Mouse (Mus musculus) erythroblast, adult 5-6 weeks (primary cell): ENCODE results near the gene Olfr150. TPM values are rescaled to one million over a fixed set of nuclear protein-coding genes. Genes with fewer than 3 reads are reported as not detected.
"Not testable (repeated sequence)": the region's sequence is repeated elsewhere in the genome, so short reads cannot be mapped to it uniquely, and the experiment has no call there.

Experiments used
- ATAC-seq: replicated peaks from 2 replicates; pipeline ENCODE4 v1.8.0; 2016; ENCODE audit warnings: moderate number of reproducible peaks, mild to moderate bottlenecking, moderate TSS enrichment, inconsistent platforms; ENCODE audit not compliant: poor library complexity, low FRiP score, severe bottlenecking
- total RNA-seq, 2 experiments: library from RNA; stranded (forward) in 1 of 2; stranded (reverse) in 1 of 2; fragments of 150-400 nt in 1 of 2; fragments of 200-764, 138-1000 nt in 1 of 2; gene quantifications; 2 replicates each; pipeline versions ENCODE4 v1.2.3 to v1.2.4; 2015 to 2017; ENCODE audit warnings: low replicate concordance in 2 of 2

Gene Olfr150
- total RNA-seq (2015; ENCODE audit: low replicate concordance) (not detected in 2 replicates), total RNA-seq (2017; ENCODE audit: low replicate concordance) (not detected in 2 replicates)

DNA sequence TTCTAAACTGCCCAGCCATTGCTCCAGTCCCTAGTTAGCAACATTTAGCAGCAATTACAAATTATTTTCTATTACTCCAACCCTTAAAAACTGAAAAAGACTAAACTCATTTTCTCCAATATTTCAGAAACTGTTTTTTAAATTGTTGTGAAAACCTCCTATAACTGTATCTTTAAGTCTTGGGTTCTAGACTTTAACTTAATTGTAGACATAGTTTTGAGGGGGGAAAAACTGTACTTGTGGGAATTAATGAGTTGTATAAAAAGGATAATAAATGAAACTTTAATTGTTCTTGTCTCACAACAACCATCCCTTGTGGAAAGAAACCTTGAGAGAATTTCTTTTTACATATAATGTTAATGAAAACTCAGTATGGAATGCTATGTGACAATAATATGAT, at the start of gene Olfr150:
Gene Olfr150 (plus strand): TSS at position 301 of the 400 bp plus-strand sequence.
- no peak for ATAC-seq

DNA sequence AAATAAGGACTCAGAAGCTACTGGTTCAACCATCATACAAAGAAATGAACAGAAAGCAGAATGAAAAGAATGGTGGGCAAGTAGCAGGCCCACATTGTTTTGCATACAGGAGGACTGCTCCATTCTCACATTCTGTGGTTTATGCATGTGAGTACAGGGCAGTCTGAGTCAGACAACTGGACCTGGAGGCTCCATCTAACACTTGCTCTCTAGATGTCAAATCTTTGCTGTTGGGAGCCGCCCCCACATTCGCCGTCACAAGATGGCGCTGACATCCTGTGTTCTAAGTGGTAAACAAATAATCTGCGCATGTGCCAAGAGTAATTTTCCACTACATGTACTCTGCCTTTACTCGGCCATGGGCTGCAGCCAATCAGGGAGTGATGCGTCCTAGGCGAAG, 29.7 kb upstream of the Olfr150 start:
- not testable (repeated sequence) for ATAC-seq

DNA sequence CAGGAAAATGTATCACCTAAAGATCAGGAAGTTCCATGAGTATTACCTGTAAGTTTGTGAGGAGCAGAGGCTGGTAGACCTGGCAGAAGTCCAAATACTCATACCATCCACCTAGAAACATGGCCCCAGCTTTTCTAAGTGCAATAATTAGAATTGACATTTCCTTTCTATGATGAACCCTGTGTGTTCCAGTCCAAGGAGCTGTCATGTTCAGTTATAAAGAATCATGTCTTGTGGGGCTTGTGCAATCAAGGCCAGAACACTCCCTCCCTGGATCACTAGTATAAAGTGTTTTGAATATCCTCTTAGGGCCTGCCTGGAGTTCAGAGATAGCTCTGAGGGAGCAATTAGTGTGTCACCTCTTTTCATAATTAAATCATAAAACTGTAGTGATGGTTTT, 23.8 kb upstream of the Olfr150 start, which contains the start of gene Olfr149:
Gene Olfr149 (minus strand): TSS at position 101 of the 400 bp plus-strand sequence.
- no peak for ATAC-seq

DNA sequence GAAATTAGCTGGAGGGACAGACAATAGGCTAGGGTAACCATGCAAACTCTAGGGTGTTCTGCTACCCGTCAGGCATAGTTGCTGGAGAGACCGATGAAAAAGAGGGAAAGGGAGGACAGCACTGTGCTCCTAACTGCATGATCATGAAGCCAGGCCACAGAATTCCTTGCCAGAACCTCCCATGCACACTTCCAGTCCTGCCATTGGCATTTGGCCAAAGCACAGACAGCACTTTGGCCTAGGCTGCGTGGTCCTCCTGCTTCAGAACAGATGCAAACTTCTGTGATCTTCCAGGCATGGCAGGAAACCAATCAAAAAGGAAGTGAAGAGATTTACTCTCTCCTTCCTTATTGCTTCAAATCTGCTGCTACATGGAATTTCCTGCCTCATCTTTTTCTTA, 21.8 kb upstream of the Olfr150 start:
- ATAC-seq = no peak

DNA sequence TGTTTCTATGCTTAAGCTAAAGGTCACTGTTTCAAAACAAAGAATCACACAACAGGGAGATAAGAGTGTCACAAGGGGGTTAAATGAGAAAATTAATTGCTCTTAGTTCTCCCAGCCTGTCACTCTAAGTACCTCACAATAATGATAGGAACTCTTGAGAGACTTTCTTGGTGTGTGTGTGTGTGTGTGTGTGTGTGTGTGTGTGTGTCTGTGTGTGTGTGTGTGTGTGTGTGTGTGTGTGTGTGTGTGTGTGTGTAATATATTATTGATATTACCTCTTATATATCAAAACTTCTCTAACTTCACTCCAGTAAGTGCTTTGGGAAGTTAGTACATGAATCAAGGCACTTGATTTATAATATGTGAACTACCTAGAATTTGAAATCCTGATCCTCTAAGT, 19.7 kb upstream of the Olfr150 start, which contains the start of gene Olfr965:
Gene Olfr965 (plus strand): TSS at position 301 of the 400 bp plus-strand sequence.
- ATAC-seq = no peak

DNA sequence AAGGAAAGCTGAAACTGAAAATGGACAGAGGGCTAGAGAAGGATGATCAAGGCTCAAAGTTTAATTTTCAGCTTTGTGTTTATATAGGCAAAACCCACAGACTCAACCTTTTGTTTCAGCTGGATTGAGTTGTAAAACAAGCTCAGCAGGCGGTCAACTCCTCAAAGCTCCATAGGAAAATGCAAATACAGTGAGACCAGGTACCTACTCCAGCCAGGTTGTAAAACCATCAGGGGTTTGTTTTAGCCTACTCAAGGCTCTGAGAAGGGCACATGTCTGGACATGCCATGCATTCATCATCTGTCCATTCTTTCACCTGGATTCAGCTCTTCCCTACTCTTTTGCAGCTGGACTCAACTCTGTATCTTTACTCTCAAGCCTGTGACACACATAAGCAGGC, 10.0 kb downstream of the Olfr150 start:
- no peak for ATAC-seq

DNA sequence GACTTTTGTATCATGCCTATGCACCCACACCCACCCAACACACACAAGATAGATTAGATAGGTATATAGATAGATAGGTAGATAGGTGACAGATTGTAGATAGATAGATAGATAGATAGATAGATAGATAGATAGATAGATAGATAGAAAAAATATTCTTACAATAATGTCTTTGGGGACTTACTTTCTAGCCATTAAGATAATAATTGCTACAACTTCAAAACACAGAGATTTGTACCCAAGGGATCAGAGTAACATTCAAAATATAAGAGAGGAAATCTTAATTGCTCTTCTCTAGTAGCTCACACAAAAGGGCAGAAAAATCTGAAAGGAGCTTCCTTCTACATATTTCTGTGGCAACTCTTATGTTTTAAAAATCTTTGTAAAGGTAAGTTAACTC, 15.2 kb downstream of the Olfr150 start, which contains the start of gene Olfr967:
Gene Olfr967 (plus strand): TSS at position 301 of the 400 bp plus-strand sequence.
- no peak for ATAC-seq

DNA sequence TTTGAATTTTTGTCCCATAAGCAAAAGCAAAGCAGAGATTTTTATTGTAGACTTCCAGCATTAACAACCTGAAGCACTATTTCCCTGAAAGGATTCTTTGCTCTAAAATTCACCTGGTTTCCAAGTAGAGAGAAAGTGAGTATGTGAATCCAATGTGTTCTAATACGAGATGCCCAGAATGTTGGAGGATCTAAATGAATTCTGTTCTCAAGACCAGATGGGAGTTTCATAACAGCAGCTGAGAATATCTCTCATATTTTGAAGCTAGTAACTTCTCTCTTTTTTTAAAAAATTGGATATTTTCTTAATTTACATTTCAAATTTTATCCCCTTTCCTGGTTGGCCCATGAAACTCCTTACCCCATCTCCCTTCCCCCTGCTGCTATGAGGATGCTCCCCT, 15.7 kb downstream of the Olfr150 start:
- ATAC-seq = no peak

DNA sequence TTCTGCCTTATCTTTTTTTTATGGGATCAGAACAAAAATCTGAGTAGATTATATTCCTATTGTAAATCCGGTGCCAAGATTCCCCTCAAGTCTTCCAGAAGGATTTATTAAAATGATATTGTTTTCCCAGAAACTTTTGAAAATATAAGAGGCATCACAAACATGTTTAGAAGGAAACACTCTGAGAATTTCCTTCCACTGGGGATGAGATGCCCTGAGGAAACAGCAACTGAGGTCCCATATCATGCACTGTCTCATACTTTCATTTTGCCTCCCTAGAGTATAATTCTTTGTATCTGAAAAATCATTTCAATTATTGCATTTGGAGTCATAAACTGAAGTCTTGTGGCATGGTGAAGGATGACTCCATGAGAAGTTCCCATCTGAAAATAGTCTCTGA, 52.4 kb downstream of the Olfr150 start, which contains the start of gene Olfr968:
Gene Olfr968 (minus strand): TSS at position 101 of the 400 bp plus-strand sequence.
- ATAC-seq = no peak

Other genes with a start within 250 kb of the Olfr150 start
- gene Olfr44, start 237.0 kb upstream of the Olfr150 start, total RNA-seq (2015; ENCODE audit: low replicate concordance) = not detected in 2 replicates
- not detected in 2 replicates for gene Olfr44, start 237.0 kb upstream of the Olfr150 start, total RNA-seq (2017; ENCODE audit: low replicate concordance)
- not detected in 2 replicates for gene Olfr957, start 215.2 kb upstream of the Olfr150 start, total RNA-seq (2015; ENCODE audit: low replicate concordance)
- gene Olfr957, start 215.2 kb upstream of the Olfr150 start, total RNA-seq (2017; ENCODE audit: low replicate concordance) = not detected in 2 replicates
- gene Olfr958, start 176.9 kb upstream of the Olfr150 start, total RNA-seq (2015; ENCODE audit: low replicate concordance) = not detected in 2 replicates
- not detected in 2 replicates for gene Olfr958, start 176.9 kb upstream of the Olfr150 start, total RNA-seq (2017; ENCODE audit: low replicate concordance)
- gene Olfr959, start 155.4 kb upstream of the Olfr150 start, total RNA-seq (2015; ENCODE audit: low replicate concordance) = not detected in 2 replicates
- not detected in 2 replicates for gene Olfr959, start 155.4 kb upstream of the Olfr150 start, total RNA-seq (2017; ENCODE audit: low replicate concordance)
- not detected in 2 replicates for gene AW551984, start 126.6 kb upstream of the Olfr150 start, total RNA-seq (2015; ENCODE audit: low replicate concordance)
- not detected in 2 replicates for gene AW551984, start 126.6 kb upstream of the Olfr150 start, total RNA-seq (2017; ENCODE audit: low replicate concordance)
- gene Olfr148, start 120.3 kb upstream of the Olfr150 start, total RNA-seq (2015; ENCODE audit: low replicate concordance) = not detected in 2 replicates
- gene Olfr148, start 120.3 kb upstream of the Olfr150 start, total RNA-seq (2017; ENCODE audit: low replicate concordance) = not detected in 2 replicates
- gene Olfr960, start 109.6 kb upstream of the Olfr150 start, total RNA-seq (2015; ENCODE audit: low replicate concordance) = not detected in 2 replicates
- not detected in 2 replicates for gene Olfr960, start 109.6 kb upstream of the Olfr150 start, total RNA-seq (2017; ENCODE audit: low replicate concordance)
- gene Olfr961, start 85.9 kb upstream of the Olfr150 start, total RNA-seq (2015; ENCODE audit: low replicate concordance) = not detected in 2 replicates
- gene Olfr961, start 85.9 kb upstream of the Olfr150 start, total RNA-seq (2017; ENCODE audit: low replicate concordance) = not detected in 2 replicates
- gene Olfr963, start 63.8 kb upstream of the Olfr150 start, total RNA-seq (2015; ENCODE audit: low replicate concordance) = not detected in 2 replicates
- gene Olfr963, start 63.8 kb upstream of the Olfr150 start, total RNA-seq (2017; ENCODE audit: low replicate concordance) = not detected in 2 replicates
- gene Olfr149, start 23.9 kb upstream of the Olfr150 start, total RNA-seq (2015; ENCODE audit: low replicate concordance) = not detected in 2 replicates
- gene Olfr149, start 23.9 kb upstream of the Olfr150 start, total RNA-seq (2017; ENCODE audit: low replicate concordance) = not detected in 2 replicates
- gene Olfr965, start 19.6 kb upstream of the Olfr150 start, total RNA-seq (2015; ENCODE audit: low replicate concordance) = not detected in 2 replicates
- gene Olfr965, start 19.6 kb upstream of the Olfr150 start, total RNA-seq (2017; ENCODE audit: low replicate concordance) = 1.2 TPM in 1 of 2 replicates, not detected in the other
- not detected in 2 replicates for gene Olfr967, start 15.3 kb downstream of the Olfr150 start, total RNA-seq (2015; ENCODE audit: low replicate concordance)
- gene Olfr967, start 15.3 kb downstream of the Olfr150 start, total RNA-seq (2017; ENCODE audit: low replicate concordance) = not detected in 2 replicates
- gene Olfr968, start 52.3 kb downstream of the Olfr150 start, total RNA-seq (2015; ENCODE audit: low replicate concordance) = not detected in 2 replicates
- not detected in 2 replicates for gene Olfr968, start 52.3 kb downstream of the Olfr150 start, total RNA-seq (2017; ENCODE audit: low replicate concordance)
- not detected in 2 replicates for gene Olfr969, start 60.0 kb downstream of the Olfr150 start, total RNA-seq (2015; ENCODE audit: low replicate concordance)
- gene Olfr969, start 60.0 kb downstream of the Olfr150 start, total RNA-seq (2017; ENCODE audit: low replicate concordance) = not detected in 2 replicates
- not detected in 2 replicates for gene Olfr970, start 77.9 kb downstream of the Olfr150 start, total RNA-seq (2015; ENCODE audit: low replicate concordance)
- not detected in 2 replicates for gene Olfr970, start 77.9 kb downstream of the Olfr150 start, total RNA-seq (2017; ENCODE audit: low replicate concordance)
- gene Olfr971, start 105.9 kb downstream of the Olfr150 start, total RNA-seq (2015; ENCODE audit: low replicate concordance) = not detected in 2 replicates
- 1.1 TPM in 1 of 2 replicates, not detected in the other for gene Olfr971, start 105.9 kb downstream of the Olfr150 start, total RNA-seq (2017; ENCODE audit: low replicate concordance)
- gene Olfr972, start 135.4 kb downstream of the Olfr150 start, total RNA-seq (2015; ENCODE audit: low replicate concordance) = not detected in 2 replicates
- not detected in 2 replicates for gene Olfr972, start 135.4 kb downstream of the Olfr150 start, total RNA-seq (2017; ENCODE audit: low replicate concordance)
- gene Olfr229, start 176.4 kb downstream of the Olfr150 start, total RNA-seq (2015; ENCODE audit: low replicate concordance) = not detected in 2 replicates
- not detected in 2 replicates for gene Olfr229, start 176.4 kb downstream of the Olfr150 start, total RNA-seq (2017; ENCODE audit: low replicate concordance)
- gene Olfr974, start 206.5 kb downstream of the Olfr150 start, total RNA-seq (2015; ENCODE audit: low replicate concordance) = not detected in 2 replicates
- gene Olfr974, start 206.5 kb downstream of the Olfr150 start, total RNA-seq (2017; ENCODE audit: low replicate concordance) = not detected in 2 replicates
- not detected in 2 replicates for gene Olfr975, start 221.1 kb downstream of the Olfr150 start, total RNA-seq (2015; ENCODE audit: low replicate concordance)
- gene Olfr975, start 221.1 kb downstream of the Olfr150 start, total RNA-seq (2017; ENCODE audit: low replicate concordance) = 0.09 TPM in 1 of 2 replicates, not detected in the other
- not detected in 2 replicates for gene Olfr976, start 230.2 kb downstream of the Olfr150 start, total RNA-seq (2015; ENCODE audit: low replicate concordance)
- not detected in 2 replicates for gene Olfr976, start 230.2 kb downstream of the Olfr150 start, total RNA-seq (2017; ENCODE audit: low replicate concordance)